Mouse (Mus musculus) CH12.LX (cell line): ENCODE results near the gene St6galnac4.

Experiments used
- CTCF ChIP-seq, 2 experiments: IDR thresholded peaks in 1 of 2; conservative IDR thresholded peaks in 1 of 2; 2 replicates each; pipeline ENCODE4 v1.5.1; 2011 to 2012; ENCODE audit warnings: low read depth in 2 of 2, low read length in 2 of 2, improper control_type of control experiment in 1 of 2, inconsistent platforms in 1 of 2, mild to moderate bottlenecking in 1 of 2, moderate library complexity in 1 of 2
- EP300 ChIP-seq: IDR thresholded peaks from 2 replicates; pipeline ENCODE4 v1.6.1; 2011; ENCODE audit warnings: low read length, improper control_type of control experiment
- IRF4 ChIP-seq: IDR thresholded peaks from 2 replicates; pipeline ENCODE4 v1.6.1; 2014; ENCODE audit warnings: low read depth, mild to moderate bottlenecking, inconsistent platforms, low read length, improper control_type of control experiment
- MAX ChIP-seq: IDR thresholded peaks from 2 replicates; pipeline ENCODE4 v1.6.1; 2011; ENCODE audit warnings: low read length, improper control_type of control experiment
- SIN3A ChIP-seq: IDR thresholded peaks from 2 replicates; pipeline ENCODE4 v1.6.1; 2012; ENCODE audit warnings: low read length, improper control_type of control experiment, inconsistent platforms
- TBP ChIP-seq: conservative IDR thresholded peaks from 2 replicates; pipeline ENCODE4 v1.6.1; 2011; ENCODE audit warnings: low read depth, low read length, improper control_type of control experiment
- TCF12 ChIP-seq: IDR thresholded peaks from 2 replicates; pipeline ENCODE4 v1.6.1; 2014; ENCODE audit warnings: low read depth, mild to moderate bottlenecking, inconsistent platforms, low read length, improper control_type of control experiment
- USF1 ChIP-seq: IDR thresholded peaks from 2 replicates; pipeline ENCODE4 v1.6.1; 2014; ENCODE audit warnings: low read depth, mild to moderate bottlenecking, inconsistent platforms, low read length, improper control_type of control experiment

DNA sequence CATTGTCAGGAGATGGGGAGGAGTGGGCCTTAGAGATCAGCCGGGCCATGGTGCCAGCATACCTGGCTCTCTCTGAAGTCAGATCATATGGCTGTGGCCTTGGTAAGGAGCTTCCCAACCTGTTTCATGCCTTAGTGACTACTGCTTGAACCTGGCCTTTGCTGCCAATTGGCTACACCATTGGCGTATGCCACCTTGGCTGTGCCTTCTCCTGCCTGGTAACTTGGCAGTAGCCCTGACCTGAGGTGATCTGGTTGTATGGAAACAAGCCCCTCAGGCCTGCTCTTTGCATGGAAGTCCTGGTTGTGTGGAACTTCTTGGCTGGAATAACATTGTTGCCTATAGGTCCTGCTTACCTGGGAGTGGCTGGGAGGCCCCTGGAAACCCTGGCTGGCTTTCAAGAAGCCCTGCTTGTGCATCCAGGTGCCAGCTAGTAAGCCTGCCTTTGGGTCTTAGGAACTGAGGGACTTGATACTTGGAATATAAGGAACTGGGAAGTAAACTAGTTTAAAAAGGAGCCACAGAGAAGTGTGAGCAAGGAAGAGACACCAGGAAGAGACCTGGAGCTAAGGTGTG lies 45.5 kb upstream of the St6galnac4 start:
- TF ChIP-seq CTCF (conservative IDR thresholded peaks at IDR 0.05 in 1 of 2, IDR thresholded peaks at IDR 0.05 in 1 of 2; ENCODE audit: low read depth in 2 of 2, low read length in 2 of 2) (no peak), USF1 (no peak), MAX (no peak), TCF12 (no peak), IRF4 (no peak), SIN3A (no peak), EP300 (no peak), TBP (no peak)
